Mouse (Mus musculus): ENCODE measurements around the gene Slc25a3.

DNA sequence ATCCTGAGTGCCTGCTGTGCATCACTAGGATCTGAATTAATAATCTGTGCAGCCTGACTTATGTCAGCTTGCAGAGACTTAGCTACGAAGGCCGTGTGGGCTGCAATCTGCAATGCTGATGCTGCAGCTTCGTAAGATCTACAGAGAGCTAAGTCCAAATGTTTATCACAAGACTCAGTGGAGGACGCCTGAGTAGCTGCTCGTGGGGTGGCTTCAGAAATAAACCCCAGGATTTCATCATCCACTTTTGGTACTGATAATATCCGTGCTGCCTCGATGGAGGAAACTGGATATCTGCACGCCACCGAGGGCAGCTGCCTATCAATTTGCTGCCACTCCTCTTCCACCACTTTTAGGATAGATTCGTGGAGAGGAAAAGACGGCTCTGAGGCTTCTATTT lies 38.2 kb upstream of the Slc25a3 start:
- TF ChIP-seq POLR2A (IDR thresholded peaks at IDR 0.05; ENCODE audit: extremely low read depth, insufficient read depth, low read length) (no peak), CTCF (IDR thresholded peaks at IDR 0.05; ENCODE audit: extremely low read depth, insufficient read depth, low read length) (no peak)

All from cortical plate, adult 2 months (tissue).